Mouse (Mus musculus): ENCODE results near the gene Vmn1r38. TPM values are rescaled to one million over a fixed set of nuclear protein-coding genes. Genes with fewer than 3 reads are reported as not detected.

Gene Vmn1r38
- not detected in 2 replicates for polyA plus RNA-seq (2015; fragmentation: Nextera tagmentation; extraction: Ambion mirVana)

GRCm38 (mm10) chr6:66782527-66782926, at the start of gene Vmn1r38:
Gene Vmn1r38, minus strand, starts transcription at chr6:66782627.

DNA sequence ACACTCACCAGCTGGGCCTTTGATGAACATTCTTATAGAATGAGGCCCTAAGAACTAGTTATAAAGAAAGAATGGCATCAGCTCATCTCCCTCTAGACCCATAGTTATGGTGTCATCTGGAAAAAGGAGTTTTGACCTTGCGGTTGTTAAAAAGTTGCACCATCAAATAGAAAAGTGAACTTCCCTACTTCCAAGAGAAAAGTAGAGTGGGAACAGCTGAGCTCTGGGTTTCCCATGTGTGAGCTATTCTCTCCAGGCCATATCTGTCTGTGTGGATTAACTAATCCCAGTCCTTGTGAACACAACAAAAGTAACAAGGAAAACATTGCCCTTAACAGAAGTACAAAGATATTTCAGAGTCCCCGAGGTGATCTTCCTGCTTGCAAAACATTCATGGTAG, 28.1 kb upstream of the Vmn1r38 start, which contains the start of gene Vmn1r39:
Vmn1r39 (minus strand) TSS at position 101 of the 400 bp plus-strand sequence.

DNA sequence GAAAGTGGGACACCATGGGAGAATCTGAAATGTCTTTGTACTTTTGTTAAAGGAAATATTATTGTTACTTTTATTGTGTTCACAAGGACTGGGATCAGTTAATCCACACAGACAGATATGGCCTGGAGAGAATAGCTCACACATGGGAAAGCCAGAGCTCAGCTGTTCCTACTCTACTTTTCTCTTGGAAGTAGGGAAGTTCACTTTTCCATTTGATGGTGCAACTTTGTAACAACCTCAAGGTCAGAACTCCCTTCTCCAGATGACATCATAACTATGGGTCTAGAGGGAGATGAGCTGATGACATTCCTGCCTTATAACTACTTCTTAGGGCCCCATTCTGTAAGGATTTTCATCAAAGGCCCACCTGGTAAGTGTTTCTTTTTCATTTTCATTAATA, 53.3 kb downstream of the Vmn1r38 start, which contains the start of gene Vmn1r37:
Vmn1r37 (plus strand) TSS at position 301 of the 400 bp plus-strand sequence.

Other genes with a start within 250 kb of the Vmn1r38 start
- gene Mad2l1, start 247.2 kb downstream of the Vmn1r38 start, polyA plus RNA-seq (2015; fragmentation: Nextera tagmentation; extraction: Ambion mirVana) = 12.8 and 13.7 TPM in 2 replicates
- gene Vmn1r32, start 222.5 kb downstream of the Vmn1r38 start, polyA plus RNA-seq (2015; fragmentation: Nextera tagmentation; extraction: Ambion mirVana) = 0.05 and 0.08 TPM in 2 replicates
- gene Vmn1r33, start 164.3 kb downstream of the Vmn1r38 start, polyA plus RNA-seq (2015; fragmentation: Nextera tagmentation; extraction: Ambion mirVana) = not detected in 2 replicates
- gene Vmn1r34, start 138.7 kb downstream of the Vmn1r38 start, polyA plus RNA-seq (2015; fragmentation: Nextera tagmentation; extraction: Ambion mirVana) = not detected in 2 replicates
- gene Vmn1r35, start 96.7 kb downstream of the Vmn1r38 start, polyA plus RNA-seq (2015; fragmentation: Nextera tagmentation; extraction: Ambion mirVana) = not detected in 2 replicates
- gene Vmn1r36, start 63.5 kb downstream of the Vmn1r38 start, polyA plus RNA-seq (2015; fragmentation: Nextera tagmentation; extraction: Ambion mirVana) = not detected in 2 replicates
- gene Vmn1r37, start 53.2 kb downstream of the Vmn1r38 start, polyA plus RNA-seq (2015; fragmentation: Nextera tagmentation; extraction: Ambion mirVana) = not detected in 2 replicates
- not detected in 2 replicates for gene Vmn1r39, start 28.0 kb upstream of the Vmn1r38 start, polyA plus RNA-seq (2015; fragmentation: Nextera tagmentation; extraction: Ambion mirVana)
- 108 and 112 TPM in 2 replicates for gene Gng12, start 113.8 kb upstream of the Vmn1r38 start, polyA plus RNA-seq (2015; fragmentation: Nextera tagmentation; extraction: Ambion mirVana)

All from neural tube, postnatal 0 days (tissue).